Mouse (Mus musculus): ENCODE measurements at regions not wholly inside any gene's neighbourhood (a gene's known extent, or its start where the extent isn't known, plus 50 kb on each side); places are given as distances from the start of the nearest gene placed in this dataset.

GRCm38 (mm10) chr12:9292656-9293055, 262.9 kb downstream of the Ttc32 start:
- TF ChIP-seq CTCF (IDR thresholded peaks at IDR 0.05) (no peak), POLR2A (IDR thresholded peaks at IDR 0.05; ENCODE audit: insufficient read depth, low read depth, low read length) (no peak), EP300 (IDR thresholded peaks at IDR 0.05; ENCODE audit: insufficient read depth, low read depth, low read length) (no peak)
